Mouse (Mus musculus): ENCODE data around the gene Olfr1417. TPM values are rescaled to one million over a fixed set of nuclear protein-coding genes. Genes with fewer than 3 reads are reported as not detected.
A peak's percentile ranks its signal among the peaks of the same experiment; 100 is the strongest.

The Olfr1417 gene
- total and polyA plus RNA-seq, 3 experiments = 0.05 TPM; not detected in 2

DNA sequence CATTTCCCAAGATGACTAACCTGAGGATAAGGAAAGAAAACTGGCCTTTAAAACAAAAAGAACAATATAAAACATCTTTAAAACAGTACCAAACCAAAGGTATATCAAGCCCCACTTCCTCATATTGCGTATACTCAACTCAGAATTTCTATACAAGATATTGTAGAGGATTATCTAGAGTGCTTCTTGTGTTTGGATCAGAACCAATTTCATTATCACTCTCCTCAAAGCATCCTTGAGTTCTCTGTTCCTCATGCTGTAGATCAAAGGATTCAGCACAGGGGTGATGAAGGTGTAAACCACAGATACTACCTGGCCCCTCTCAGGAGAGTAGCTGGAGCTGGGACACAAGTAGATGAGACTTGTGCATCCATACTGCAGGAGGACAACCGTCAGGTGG, 15.8 kb upstream of the Olfr1417 start:
- DNase-seq (ENCODE audit: low spot score) (no peak), ATAC-seq (ENCODE audit: extremely low read depth, insufficient number of reproducible peaks, low FRiP score, poor library complexity, severe bottlenecking) (no peak)
- H3K36me3 ChIP-seq (replicated peaks) = no peaks in the 10 kb centered on the region
- H3K27me3 ChIP-seq (ENCODE audit: insufficient read depth, low read length) = peaks cover 3% of the 10 kb centered on the region
- TF ChIP-seq CTCF (IDR thresholded peaks at IDR 0.05; ENCODE audit: low read depth, low read length) (no peak), GATA2 (IDR thresholded peaks at IDR 0.05; ENCODE audit: borderline replicate concordance, low read depth, low read length) (no peak), POLR2AphosphoS5 (IDR thresholded peaks at IDR 0.05; ENCODE audit: insufficient replicate concordance, low read depth, low read length) (no peak)
- H3K9me3 ChIP-seq (replicated peaks) = no peaks in the 10 kb centered on the region
- H3K4me3 ChIP-seq (ENCODE audit: low read depth, low read length) = no peak overlapping the region
- H3K4me1 ChIP-seq (ENCODE audit: insufficient read depth, low read depth, low read length) = no peaks in the 10 kb centered on the region

DNA sequence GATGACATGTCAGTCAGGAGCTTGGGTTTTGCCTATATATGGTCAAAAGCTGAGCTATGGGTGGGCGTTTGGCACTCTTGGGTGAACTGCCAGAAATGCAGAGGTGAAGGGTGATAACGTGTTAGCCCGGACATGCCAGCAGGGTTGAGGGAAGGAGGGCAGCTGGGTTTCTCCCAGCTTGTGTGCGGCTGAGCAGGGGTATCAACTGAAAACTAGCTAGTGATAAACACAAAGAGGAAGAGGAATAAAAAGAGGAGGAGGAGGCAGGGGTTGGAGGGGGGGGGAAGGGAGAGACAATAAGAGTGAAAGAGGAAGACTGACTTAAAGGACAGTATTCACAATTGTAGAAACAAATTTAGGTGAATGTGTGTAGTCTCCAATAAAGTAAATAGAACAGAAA, 13.6 kb upstream of the Olfr1417 start:
- H3K4me1 ChIP-seq (ENCODE audit: insufficient read depth, low read depth, low read length) = no peaks in the 10 kb centered on the region
- no peaks in the 10 kb centered on the region for H3K9me3 ChIP-seq (replicated peaks)
- TF ChIP-seq GATA2 (IDR thresholded peaks at IDR 0.05; ENCODE audit: borderline replicate concordance, low read depth, low read length) = no peak
- no peak for TF ChIP-seq GATA1 (IDR thresholded peaks at IDR 0.05; ENCODE audit: borderline replicate concordance, low read length)
- TF ChIP-seq POLR2AphosphoS5 (IDR thresholded peaks at IDR 0.05; ENCODE audit: insufficient replicate concordance, low read depth, low read length) = no peak
- TF ChIP-seq TAL1 (conservative IDR thresholded peaks at IDR 0.05; ENCODE audit: low read depth, low read length) = no peak
- no peak for TF ChIP-seq CTCF (IDR thresholded peaks at IDR 0.05; ENCODE audit: low read depth, low read length)
- no peak for DNase-seq (ENCODE audit: low spot score)
- no peak for ATAC-seq (ENCODE audit: extremely low read depth, insufficient number of reproducible peaks, low FRiP score, poor library complexity, severe bottlenecking)
- peaks cover 3% of the 10 kb centered on the region for H3K27me3 ChIP-seq (ENCODE audit: insufficient read depth, low read length)
- no peak overlapping the region for H3K4me3 ChIP-seq (ENCODE audit: low read depth, low read length)
- H3K36me3 ChIP-seq (replicated peaks) = no peaks in the 10 kb centered on the region

DNA sequence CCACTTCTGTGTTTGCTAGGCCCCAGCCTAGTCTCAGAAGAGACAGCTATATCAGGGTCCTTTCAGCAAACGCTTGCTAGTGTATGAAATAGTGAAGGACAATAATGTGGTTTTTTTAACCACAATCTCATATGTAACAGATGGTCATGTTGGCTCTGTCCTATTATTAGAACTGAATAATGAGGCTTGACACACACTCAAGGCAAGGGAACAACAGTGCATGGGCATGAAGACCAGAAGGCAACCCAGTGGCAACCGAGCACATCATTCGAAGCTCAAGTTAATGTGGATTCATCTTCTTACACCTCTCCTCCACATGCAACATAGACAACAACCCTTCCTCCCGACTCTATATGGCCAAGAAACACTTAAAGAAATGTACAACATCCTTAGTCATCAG, 7.3 kb upstream of the Olfr1417 start:
- H3K4me1 ChIP-seq (ENCODE audit: insufficient read depth, low read depth, low read length) = no peaks in the 10 kb centered on the region
- DNase-seq (ENCODE audit: low spot score) (no peak), ATAC-seq (ENCODE audit: extremely low read depth, insufficient number of reproducible peaks, low FRiP score, poor library complexity, severe bottlenecking) (no peak)
- no peaks in the 10 kb centered on the region; the same call in 1 of the 2 replicates for H3K27me3 ChIP-seq (ENCODE audit: insufficient read depth, low read length)
- no peak overlapping the region for H3K4me3 ChIP-seq (ENCODE audit: low read depth, low read length)
- TF ChIP-seq CTCF (IDR thresholded peaks at IDR 0.05; ENCODE audit: low read depth, low read length) (no peak), TAL1 (conservative IDR thresholded peaks at IDR 0.05; ENCODE audit: low read depth, low read length) (no peak), GATA2 (IDR thresholded peaks at IDR 0.05; ENCODE audit: borderline replicate concordance, low read depth, low read length) (no peak), GATA1 (IDR thresholded peaks at IDR 0.05; ENCODE audit: borderline replicate concordance, low read length) (no peak), POLR2AphosphoS5 (IDR thresholded peaks at IDR 0.05; ENCODE audit: insufficient replicate concordance, low read depth, low read length) (no peak)
- no peaks in the 10 kb centered on the region for H3K9me3 ChIP-seq (replicated peaks)
- H3K36me3 ChIP-seq (replicated peaks) = no peaks in the 10 kb centered on the region

DNA sequence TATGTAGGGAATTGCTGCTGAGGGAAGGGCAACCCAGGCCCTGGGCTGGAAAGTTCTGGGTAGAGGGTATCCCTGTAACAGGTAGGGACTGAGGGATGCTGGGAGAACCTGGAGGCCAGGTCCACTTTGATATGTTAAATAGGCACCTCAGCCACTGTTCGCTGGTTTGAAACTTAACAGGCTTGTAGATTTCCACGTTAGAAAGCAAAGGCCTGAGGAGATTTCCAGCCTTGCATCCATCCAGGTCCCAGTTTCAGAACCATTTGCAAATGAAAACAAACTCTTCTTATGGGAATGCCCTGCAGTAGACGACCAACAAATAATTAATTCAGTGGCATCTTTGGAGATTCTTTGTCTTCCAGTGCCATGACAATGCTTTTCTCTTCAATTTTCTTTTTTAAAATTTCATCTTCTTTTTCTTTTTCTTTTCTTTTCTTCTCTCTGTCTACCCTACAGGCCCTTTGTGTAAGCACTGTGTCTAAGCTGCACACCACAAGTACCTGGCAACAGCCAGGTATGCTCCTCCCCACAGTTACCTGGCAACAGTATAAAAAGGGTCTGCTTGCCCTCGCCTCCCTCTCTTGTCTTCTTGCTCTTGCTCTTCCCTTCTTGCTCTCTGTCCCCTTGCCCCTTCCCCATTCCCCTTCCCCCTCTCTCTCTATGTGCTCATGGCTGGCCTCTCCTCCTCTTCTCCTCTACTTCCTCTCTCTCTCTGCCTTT, 15.5 kb downstream of the Olfr1417 start:
- TF ChIP-seq GATA2 (IDR thresholded peaks at IDR 0.05; ENCODE audit: borderline replicate concordance, low read depth, low read length) (no peak), POLR2AphosphoS5 (IDR thresholded peaks at IDR 0.05; ENCODE audit: insufficient replicate concordance, low read depth, low read length) (no peak), CTCF (IDR thresholded peaks at IDR 0.05; ENCODE audit: low read depth, low read length) (no peak), TAL1 (conservative IDR thresholded peaks at IDR 0.05; ENCODE audit: low read depth, low read length) (no peak), GATA1 (IDR thresholded peaks at IDR 0.05; ENCODE audit: borderline replicate concordance, low read length) (no peak)
- H3K4me3 ChIP-seq (ENCODE audit: low read depth, low read length) = no peak overlapping the region
- H3K27me3 ChIP-seq (ENCODE audit: insufficient read depth, low read length) = peaks cover under 1% of the 10 kb centered on the region; the same call in 1 of the 2 replicates
- no peak for ATAC-seq (ENCODE audit: extremely low read depth, insufficient number of reproducible peaks, low FRiP score, poor library complexity, severe bottlenecking)
- H3K4me1 ChIP-seq (ENCODE audit: insufficient read depth, low read depth, low read length) = no peaks in the 10 kb centered on the region
- H3K36me3 ChIP-seq (replicated peaks) = no peaks in the 10 kb centered on the region
- DNase-seq (ENCODE audit: low spot score) = no peak
- no peaks in the 10 kb centered on the region for H3K9me3 ChIP-seq (replicated peaks)

DNA sequence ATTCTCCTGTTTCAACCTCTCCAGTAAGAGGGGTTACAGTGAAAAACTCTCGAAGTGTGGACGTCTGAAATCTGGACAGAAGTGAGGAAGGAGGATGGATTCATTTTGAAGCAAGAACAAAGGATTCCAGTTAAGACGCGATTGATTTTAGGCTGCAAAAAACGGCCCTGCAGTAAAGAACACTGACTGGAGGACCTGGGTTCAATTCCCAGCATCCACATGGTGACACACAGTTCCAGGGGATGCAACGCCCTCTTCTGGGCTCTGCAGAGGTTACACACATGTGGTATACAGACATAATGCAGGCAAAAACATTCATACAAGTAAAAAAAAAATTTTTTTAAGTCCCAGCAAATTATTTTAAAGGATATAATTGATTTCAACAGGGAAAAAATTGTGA, 18.8 kb downstream of the Olfr1417 start:
- Histone ChIP-seq H3K4me3 (ENCODE audit: low read depth, low read length) (no peak overlapping the region), H3K36me3 (replicated peaks) (no peaks in the 10 kb centered on the region), H3K4me1 (ENCODE audit: insufficient read depth, low read depth, low read length) (no peaks in the 10 kb centered on the region), H3K27me3 (ENCODE audit: insufficient read depth, low read length) (peaks cover 15% of the 10 kb centered on the region), H3K9me3 (replicated peaks) (no peaks in the 10 kb centered on the region)
- no peak for DNase-seq (ENCODE audit: low spot score)
- TF ChIP-seq POLR2AphosphoS5 (IDR thresholded peaks at IDR 0.05; ENCODE audit: insufficient replicate concordance, low read depth, low read length) = no peak
- TF ChIP-seq GATA1 (IDR thresholded peaks at IDR 0.05; ENCODE audit: borderline replicate concordance, low read length) = no peak
- TF ChIP-seq CTCF (IDR thresholded peaks at IDR 0.05; ENCODE audit: low read depth, low read length) = no peak
- TF ChIP-seq GATA2 (IDR thresholded peaks at IDR 0.05; ENCODE audit: borderline replicate concordance, low read depth, low read length) = no peak
- TF ChIP-seq TAL1 (conservative IDR thresholded peaks at IDR 0.05; ENCODE audit: low read depth, low read length) = no peak
- ATAC-seq (ENCODE audit: extremely low read depth, insufficient number of reproducible peaks, low FRiP score, poor library complexity, severe bottlenecking) = no peak

DNA sequence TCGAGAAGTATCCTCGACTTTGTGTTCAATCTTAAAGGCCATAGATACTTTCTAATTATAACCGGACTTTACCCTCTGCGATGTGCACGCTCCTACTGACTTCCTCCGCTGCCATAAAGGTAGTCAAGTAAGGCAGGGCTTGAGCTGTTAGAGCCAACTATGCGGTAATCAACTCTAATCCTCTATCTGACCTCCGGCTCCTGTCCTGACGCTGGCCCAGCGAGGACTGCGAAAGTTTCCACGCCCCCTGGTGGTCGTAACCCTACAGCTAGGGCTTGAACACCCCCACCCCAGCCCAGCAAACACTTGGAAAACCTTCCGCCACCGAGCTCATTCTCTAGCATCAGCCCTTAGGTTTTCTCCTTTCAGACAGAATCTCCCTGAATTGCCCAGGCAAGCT, 19.2 kb downstream of the Olfr1417 start:
- H3K36me3 ChIP-seq (replicated peaks) = no peaks in the 10 kb centered on the region
- TF ChIP-seq CTCF (IDR thresholded peaks at IDR 0.05; ENCODE audit: low read depth, low read length) (0 out of 2 replicates have a peak, but pooled peaks have one; percentile 13), TAL1 (conservative IDR thresholded peaks at IDR 0.05; ENCODE audit: low read depth, low read length) (no peak), GATA2 (IDR thresholded peaks at IDR 0.05; ENCODE audit: borderline replicate concordance, low read depth, low read length) (no peak), POLR2AphosphoS5 (IDR thresholded peaks at IDR 0.05; ENCODE audit: insufficient replicate concordance, low read depth, low read length) (no peak), GATA1 (IDR thresholded peaks at IDR 0.05; ENCODE audit: borderline replicate concordance, low read length) (no peak)
- no peak overlapping the region for H3K4me3 ChIP-seq (ENCODE audit: low read depth, low read length)
- H3K27me3 ChIP-seq (ENCODE audit: insufficient read depth, low read length) = peaks cover 19% of the 10 kb centered on the region
- no peaks in the 10 kb centered on the region for H3K9me3 ChIP-seq (replicated peaks)
- H3K4me1 ChIP-seq (ENCODE audit: insufficient read depth, low read depth, low read length) = no peaks in the 10 kb centered on the region
- DNase-seq (ENCODE audit: low spot score) (no peak), ATAC-seq (ENCODE audit: extremely low read depth, insufficient number of reproducible peaks, low FRiP score, poor library complexity, severe bottlenecking) (no peak)

All from G1E (cell line).